In genomic region chr1:136948127-136948422, GRCm38 (mm10) we compare ENCODE assay signal across 8 mouse cellular contexts. TPM values are rescaled to one million over a fixed set of nuclear protein-coding genes. Genes with fewer than 3 reads are reported as not detected.
A peak's percentile ranks its signal among the peaks of the same experiment; 100 is the strongest.
DNase-seq lines count a peak whose midpoint lies in the region; ATAC-seq lines count a peak whose summit lies in the region.

No protein-coding gene starts in this region.

- H3K36me3 ChIP-seq in heart, embryonic 11.5 days (ENCODE audit: control insufficient read depth, insufficient read depth, low read length): no peaks in the 10 kb centered on the region
- H3K36me3 ChIP-seq in hindbrain, embryonic 13.5 days: no peaks in the 10 kb centered on the region
- no peaks in the 10 kb centered on the region for H3K36me3 ChIP-seq in midbrain, embryonic 11.5 days (ENCODE audit: control insufficient read depth, insufficient read depth, low read length)

- H3K9ac ChIP-seq in heart, embryonic 11.5 days (ENCODE audit: low read depth, low read length): no peak overlapping the region
- 0 out of 2 replicates have a peak overlapping the region, but pooled peaks have one; percentile 57 for H3K9ac ChIP-seq in hindbrain, embryonic 13.5 days
- no peak overlapping the region for H3K9ac ChIP-seq in midbrain, embryonic 11.5 days (ENCODE audit: low read length)

- H3K4me1 ChIP-seq in heart, embryonic 11.5 days (ENCODE audit: control insufficient read depth, insufficient read depth, low read length): peaks cover 14% of the 10 kb centered on the region
- H3K4me1 ChIP-seq in brown adipose tissue, adult 24 weeks (ENCODE audit: control insufficient read depth, insufficient read depth, insufficient read length, low read length): peaks cover 3% of the 10 kb centered on the region; the same call in 1 of the 2 replicates
- H3K4me1 ChIP-seq in hindbrain, embryonic 13.5 days (replicated peaks): peaks cover 40% of the 10 kb centered on the region
- H3K4me1 ChIP-seq in midbrain, embryonic 11.5 days (ENCODE audit: control insufficient read depth, insufficient read depth, low read length): peaks cover 15% of the 10 kb centered on the region

- under 1% methylated on average over 7 of the region's 7 CpGs for WGBS in heart, embryonic 11.5 days (ENCODE audit: insufficient replicate concordance)
- under 1% methylated on average over 7 of the region's 7 CpGs for WGBS in hindbrain, embryonic 13.5 days
- WGBS in midbrain, embryonic 11.5 days: 2% methylated on average over 7 of the region's 7 CpGs

- 0 out of 2 replicates have a peak, but pooled peaks cover 3% of the 10 kb centered on the region for H3K9me3 ChIP-seq in heart, embryonic 11.5 days (replicated peaks; ENCODE audit: control insufficient read depth, low read length)
- H3K9me3 ChIP-seq in hindbrain, embryonic 13.5 days: no peaks in the 10 kb centered on the region
- 0 out of 2 replicates have a peak, but pooled peaks cover 2% of the 10 kb centered on the region for H3K9me3 ChIP-seq in midbrain, embryonic 11.5 days (ENCODE audit: control insufficient read depth, low read length)

- H3K4me2 ChIP-seq in heart, embryonic 11.5 days: peak overlapping the region; percentile 97
- H3K4me2 ChIP-seq in hindbrain, embryonic 13.5 days: peak overlapping the region; percentile 72
- peak overlapping the region; percentile 76 for H3K4me2 ChIP-seq in midbrain, embryonic 11.5 days

- H3K27ac ChIP-seq in heart, embryonic 11.5 days (ENCODE audit: low read depth, low read length): no peak overlapping the region
- no peak overlapping the region for H3K27ac ChIP-seq in brown adipose tissue, adult 24 weeks (replicated peaks; ENCODE audit: low read depth, low read length)
- no peak overlapping the region for H3K27ac ChIP-seq in hindbrain, embryonic 13.5 days
- H3K27ac ChIP-seq in midbrain, embryonic 11.5 days (ENCODE audit: low read depth, low read length): no peak overlapping the region

- no peak for DNase-seq in heart, adult 9 months (ENCODE audit: low spot score in 2 of 2)
- no peak for DNase-seq in midbrain, embryonic 11.5 days (ENCODE audit: low spot score, missing footprints)
- no peak for DNase-seq in yolk sac, embryonic 10.5 days (ENCODE audit: low spot score)
- no peak for DNase-seq in retina, embryonic 14.5 days (ENCODE audit: low spot score)
- DNase-seq in natural killer cell, adult 2 months (ENCODE audit: low spot score in 2 of 2): no peak

- peaks cover 79% of the 10 kb centered on the region for H3K27me3 ChIP-seq in heart, embryonic 11.5 days (ENCODE audit: control insufficient read depth, insufficient read depth, low read length)
- peaks cover 97% of the 10 kb centered on the region for H3K27me3 ChIP-seq in hindbrain, embryonic 13.5 days
- H3K27me3 ChIP-seq in midbrain, embryonic 11.5 days (ENCODE audit: control insufficient read depth, insufficient read depth, low read length): peaks cover 93% of the 10 kb centered on the region

- no peak for ATAC-seq in heart, embryonic 11.5 days (replicated peaks; ENCODE audit: insufficient number of reproducible peaks, low FRiP score, low TSS enrichment)
- no peak for ATAC-seq in hindbrain, embryonic 13.5 days (ENCODE audit: low FRiP score)
- ATAC-seq in midbrain, embryonic 11.5 days (ENCODE audit: low FRiP score): no peak

- H3K4me3 ChIP-seq in heart, embryonic 11.5 days (ENCODE audit: low read depth, low read length): peak overlapping the region; percentile 58
- peak overlapping the region; percentile 60 for H3K4me3 ChIP-seq in brown adipose tissue, adult 24 weeks (ENCODE audit: insufficient read depth, low read depth, low read length)
- H3K4me3 ChIP-seq in hindbrain, embryonic 13.5 days: peak overlapping the region; percentile 44; the same call in 1 of the 2 replicates
- H3K4me3 ChIP-seq in midbrain, embryonic 11.5 days (ENCODE audit: low read depth, low read length): peak overlapping the region; percentile 39

RNA-seq across cellular contexts. Expression of gene Nr5a2, which starts 12.2 kb away (rescaled TPM):
- polyA plus RNA-seq in heart, embryonic 11.5 days (2014; fragmentation: Nextera tagmentation; extraction: Ambion mirVana): 0.14 TPM in 2 replicates
- 0.20 and 1.1 TPM in 2 replicates for polyA plus RNA-seq in brown adipose tissue, adult 24 weeks (2012; ENCODE audit: insufficient read depth, insufficient read length, missing spikeins)
- 0.62 and 0.64 TPM in 2 replicates for polyA plus RNA-seq in hindbrain, embryonic 13.5 days (2015; fragmentation: Nextera tagmentation; extraction: Ambion mirVana)
- polyA plus RNA-seq in midbrain, embryonic 11.5 days (2014; fragmentation: Nextera tagmentation; extraction: Ambion mirVana): 0.40 and 0.52 TPM in 2 replicates
